Comparison of ENCODE assay signal across 15 mouse cellular contexts in genomic region chr7:128551087-128551457, GRCm38 (mm10). TPM values are rescaled to one million over a fixed set of nuclear protein-coding genes. Genes with fewer than 3 reads are reported as not detected.
DNase-seq lines count a peak whose midpoint lies in the region; ATAC-seq and TF ChIP-seq lines count a peak whose summit lies in the region.
"Had no signal": no experiment of that assay in that cellular context is flagged by ENCODE, and none has a peak within 500 bp of the region (broad histone marks: within the 10 kb centered on the region; RNA-seq: fewer than 3 reads in every experiment).

No protein-coding gene starts in this region.

- no peak overlapping the region for H3K9ac ChIP-seq in neural tube, embryonic 13.5 days
- no peak overlapping the region for H3K9ac ChIP-seq in forebrain, embryonic 14.5 days (ENCODE audit: low read length)
- no peak overlapping the region for H3K9ac ChIP-seq in hindbrain, postnatal 0 days (replicated peaks; ENCODE audit: low read length)
- H3K9ac ChIP-seq: liver, embryonic 12.5 days had no signal

- H3K4me1 ChIP-seq in neural tube, embryonic 13.5 days (replicated peaks), result peaks cover 20% of the 10 kb centered on the region
- peaks cover 16% of the 10 kb centered on the region for H3K4me1 ChIP-seq in forebrain, embryonic 14.5 days (ENCODE audit: control insufficient read depth, insufficient read depth, low read length)
- no peaks in the 10 kb centered on the region; the same call in 1 of the 2 replicates for H3K4me1 ChIP-seq in hindbrain, postnatal 0 days (ENCODE audit: insufficient read depth, low read length)
- H3K4me1 ChIP-seq: liver, embryonic 12.5 days had no signal

- H3K36me3 ChIP-seq in neural tube, embryonic 13.5 days, result 0 out of 2 replicates have a peak, but pooled peaks cover 3% of the 10 kb centered on the region
- no peaks in the 10 kb centered on the region for H3K36me3 ChIP-seq in forebrain, embryonic 14.5 days (ENCODE audit: control insufficient read depth, insufficient read depth, low read length)
- H3K36me3 ChIP-seq in hindbrain, postnatal 0 days (ENCODE audit: insufficient read depth, low read length), result no peaks in the 10 kb centered on the region

- H3K27ac ChIP-seq in neural tube, embryonic 13.5 days (replicated peaks), result peak overlapping the region; percentile 76
- H3K27ac ChIP-seq in forebrain, embryonic 14.5 days (ENCODE audit: low read depth, low read length), result peak overlapping the region; percentile 75
- peak overlapping the region; percentile 70 for H3K27ac ChIP-seq in hindbrain, postnatal 0 days
- H3K27ac ChIP-seq: liver, embryonic 12.5 days had no signal

- no peak for TF ChIP-seq CTCF in hindbrain, postnatal 0 days (IDR thresholded peaks at IDR 0.05; ENCODE audit: low read depth)

- no peak for DNase-seq in neural tube, embryonic 10.5 days (ENCODE audit: extremely low spot score, low spot score)
- DNase-seq in forebrain, embryonic 14.5 days (ENCODE audit: low spot score), result no peak
- DNase-seq in hindbrain, postnatal 0 days (ENCODE audit: low spot score), result peak; percentile 36
- no peak for DNase-seq in retina, embryonic 14.5 days (ENCODE audit: low spot score)
- DNase-seq in embryo, embryonic 9.5 days (ENCODE audit: extremely low spot score), result no peak
- no peak for DNase-seq in lung, postnatal 10 days
- DNase-seq: adrenal gland, adult 8-10 months; cerebellum, adult 9-10 months; kidney, adult 9 months; left cerebral cortex, postnatal 4 days; lung, postnatal 14 days; right cerebral cortex, postnatal 4 days had no signal

- no peaks in the 10 kb centered on the region for H3K27me3 ChIP-seq in neural tube, embryonic 13.5 days
- no peaks in the 10 kb centered on the region for H3K27me3 ChIP-seq in forebrain, embryonic 14.5 days (replicated peaks; ENCODE audit: control insufficient read depth, insufficient read depth, low read length)
- no peaks in the 10 kb centered on the region for H3K27me3 ChIP-seq in hindbrain, postnatal 0 days (ENCODE audit: insufficient read depth, low read length)
- H3K27me3 ChIP-seq: liver, embryonic 12.5 days had no signal

- H3K4me3 ChIP-seq in neural tube, embryonic 13.5 days, result no peak overlapping the region
- H3K4me3 ChIP-seq in forebrain, embryonic 14.5 days (ENCODE audit: low read depth, low read length), result no peak overlapping the region
- no peak overlapping the region for H3K4me3 ChIP-seq in hindbrain, postnatal 0 days (ENCODE audit: low read length)
- H3K4me3 ChIP-seq: erythroblast, embryonic 14.5 days; liver, embryonic 12.5 days had no signal

- 51% methylated on average over 3 of the region's 3 CpGs for WGBS in neural tube, embryonic 13.5 days
- WGBS in forebrain, embryonic 14.5 days, result 36% methylated on average over 3 of the region's 3 CpGs
- 16% methylated on average over 3 of the region's 3 CpGs for WGBS in hindbrain, postnatal 0 days

- no peak overlapping the region for H3K4me2 ChIP-seq in neural tube, embryonic 13.5 days
- H3K4me2 ChIP-seq in forebrain, embryonic 14.5 days (ENCODE audit: low read length), result no peak overlapping the region
- no peak overlapping the region for H3K4me2 ChIP-seq in hindbrain, postnatal 0 days (ENCODE audit: low read depth, low read length)
- H3K4me2 ChIP-seq: liver, embryonic 12.5 days had no signal

- ATAC-seq in neural tube, embryonic 13.5 days (ENCODE audit: low read depth), result no peak
- ATAC-seq in forebrain, embryonic 14.5 days, result no peak
- ATAC-seq in hindbrain, postnatal 0 days, result peak; percentile 58; the same call in 1 of the 2 replicates
- ATAC-seq: liver, embryonic 12.5 days had no signal

- no peaks in the 10 kb centered on the region for H3K9me3 ChIP-seq in neural tube, embryonic 13.5 days
- no peaks in the 10 kb centered on the region for H3K9me3 ChIP-seq in forebrain, embryonic 14.5 days (replicated peaks; ENCODE audit: control insufficient read depth, low read length)
- no peaks in the 10 kb centered on the region for H3K9me3 ChIP-seq in hindbrain, postnatal 0 days (ENCODE audit: low read length)
- H3K9me3 ChIP-seq: liver, embryonic 12.5 days had no signal

RNA-seq across cellular contexts. Expression of gene Bag3, which starts 27.7 kb away (rescaled TPM):
- 3.2 and 3.6 TPM in 2 replicates for polyA plus RNA-seq in neural tube, embryonic 13.5 days (2015; fragmentation: Nextera tagmentation; extraction: Ambion mirVana)
- 1.4 and 1.7 TPM in 2 replicates for polyA plus RNA-seq in forebrain, embryonic 14.5 days (2014; fragmentation: Nextera tagmentation; extraction: Ambion mirVana)
- 4.5 and 6.7 TPM in 2 replicates for total RNA-seq in hindbrain, postnatal 0 days (2014; rRNA removed)
- polyA plus RNA-seq in hindbrain, postnatal 0 days (2015; fragmentation: Nextera tagmentation; extraction: Ambion mirVana), result 4.7 and 5.2 TPM in 2 replicates
